8 mouse cellular contexts compared by ENCODE assay signal in the genomic region with DNA sequence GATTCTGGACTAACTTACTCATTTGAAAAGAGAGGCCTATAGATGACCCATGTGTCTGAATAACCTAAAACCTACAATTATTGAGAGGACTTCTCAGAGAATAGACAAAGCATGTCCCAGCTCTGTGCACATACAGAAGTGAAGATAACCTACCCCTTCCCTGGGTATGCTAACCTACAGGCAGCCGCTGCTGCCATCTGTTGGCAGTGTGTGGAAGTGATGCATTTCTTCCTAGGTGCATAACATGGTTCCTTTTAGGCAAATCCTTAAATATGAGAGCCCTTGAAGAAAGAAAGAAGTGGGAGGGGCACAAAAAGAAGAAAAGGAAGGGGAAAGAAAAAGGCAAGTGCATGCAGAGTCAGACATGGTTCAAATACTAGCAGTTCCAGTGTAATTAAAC. TPM values are rescaled to one million over a fixed set of nuclear protein-coding genes. Genes with fewer than 3 reads are reported as not detected.
DNase-seq lines count a peak whose midpoint lies in the region; ATAC-seq lines count a peak whose summit lies in the region.

No protein-coding gene starts in this region.

- peak; percentile 32 for DNase-seq in ovary, postnatal 36 days (ENCODE audit: low spot score)
- DNase-seq in ovary, adult 18-20 months (ENCODE audit: low spot score): no peak
- DNase-seq in embryo, embryonic 10.5 days (ENCODE audit: low spot score): peak; percentile 74
- peak; percentile 28 to 55 for DNase-seq in heart, postnatal 36 days
- peak; percentile 77 to 80 for DNase-seq in left cerebral cortex, postnatal 14 days (ENCODE audit: low spot score in 2 of 2)
- DNase-seq in Muller cell, postnatal 12 days (ENCODE audit: inconsistent ontology term): no peak

- intact Hi-C loops in heart, postnatal 36 days (cut with DNase I): no loop called here
- intact Hi-C loops in left cerebral cortex, postnatal 14 days (cut with DNase I): loop anchor here (1.0 kb wide), 1 partner anchor 52 kb away; no protein-coding TSS in a partner anchor

- peak; percentile 66 for ATAC-seq in activated CD4-positive, CD25-positive, alpha-beta regulatory T cell, adult 4 months
- peak; percentile 73; the same call in 1 of the 2 replicates for ATAC-seq in neutrophil, adult 5-6 weeks (ENCODE audit: extremely low read depth, insufficient number of reproducible peaks, low FRiP score, poor library complexity, severe bottlenecking)

RNA-seq across cellular contexts. Expression of gene Il21, which starts 38.8 kb away (rescaled TPM):
- under 1 TPM; 0.45 to 0.73 TPM for polyA plus RNA-seq in activated CD4-positive, CD25-positive, alpha-beta regulatory T cell, adult 4 months (2017; shearing (Covaris generic))
- total RNA-seq in heart, postnatal 36 days (2021): not detected
- under 1 TPM in 1 of 2 experiments, not detected in 1; 0.27 TPM for total RNA-seq in left cerebral cortex, postnatal 14 days (2021)
- 0.23 TPM in 1 of 2 replicates, not detected in the other for total RNA-seq in neutrophil, adult 5-6 weeks (2017)

RNA-seq across cellular contexts. Expression of gene Bbs12, which starts 41.1 kb away (rescaled TPM):
- polyA plus RNA-seq in activated CD4-positive, CD25-positive, alpha-beta regulatory T cell, adult 4 months (2017; shearing (Covaris generic)): 1 to 10 TPM; 5.8 to 6.6 TPM
- total RNA-seq in heart, postnatal 36 days (2021): 1 to 10 TPM in 1 of 2 experiments, under 1 TPM in 1; 0.46 to 1.3 TPM
- 1 to 10 TPM; 4.4 to 4.9 TPM for total RNA-seq in left cerebral cortex, postnatal 14 days (2021)
- 1.6 and 2.6 TPM in 2 replicates for total RNA-seq in neutrophil, adult 5-6 weeks (2017)

RNA-seq across cellular contexts. Expression of gene Cetn4, which starts 41.3 kb away (rescaled TPM):
- polyA plus RNA-seq in activated CD4-positive, CD25-positive, alpha-beta regulatory T cell, adult 4 months (2017; shearing (Covaris generic)): under 1 TPM; 0.31 to 0.75 TPM
- 1 to 10 TPM in 1 of 2 experiments, not detected in 1; 1.6 TPM for total RNA-seq in heart, postnatal 36 days (2021)
- total RNA-seq in left cerebral cortex, postnatal 14 days (2021): 1 to 10 TPM; 5.5 to 8.3 TPM
- total RNA-seq in neutrophil, adult 5-6 weeks (2017): 2.8 TPM in 1 of 2 replicates, not detected in the other

Comparison
In these comparisons a context has a peak if more than half of its experiments do, and no peak if none do; other contexts are left out.
1. DNase-seq: peak in ovary, postnatal 36 days (single experiment), embryo, embryonic 10.5 days (single experiment), heart, postnatal 36 days (2 of 2) and left cerebral cortex, postnatal 14 days (2 of 2); none in ovary, adult 18-20 months (single experiment) and Muller cell, postnatal 12 days (single experiment).